Mouse (Mus musculus): ENCODE data around the gene 9530077C05Rik. TPM values are rescaled to one million over a fixed set of nuclear protein-coding genes. Genes with fewer than 3 reads are reported as not detected.

Gene 9530077C05Rik
- polyA plus RNA-seq (2014; fragmentation: Nextera tagmentation; extraction: Ambion mirVana), result 4.9 and 5.6 TPM in 2 replicates

- ATAC-seq (ENCODE audit: insufficient read depth) (peak; percentile 99), DNase-seq (peak; percentile 98)
- peak; percentile 97 for TF ChIP-seq CTCF (IDR thresholded peaks at IDR 0.05; ENCODE audit: low read depth)
- Histone ChIP-seq H3K9ac (peak within 1 kb of the TSS; percentile 62), H3K4me3 (ENCODE audit: low read depth, low read length) (peak within 1 kb of the TSS; percentile 52), H3K9me3 (ENCODE audit: low read depth, low read length) (no peaks in the 10 kb centered on the region), H3K4me2 (peak within 1 kb of the TSS; percentile 82), H3K4me1 (ENCODE audit: insufficient read depth) (no peaks in the 10 kb centered on the region), H3K27me3 (ENCODE audit: insufficient read depth, low read length) (no peaks in the 10 kb centered on the region), H3K27ac (ENCODE audit: low read depth) (no peak within 1 kb of the TSS), H3K36me3 (ENCODE audit: insufficient read depth) (no peaks in the 10 kb centered on the region)
- under 1% methylated on average over 43 of the region's 43 CpGs for WGBS
Observed at GRCm38 (mm10) chr9:22411002-22411857, at the start of gene 9530077C05Rik. Gene 9530077C05Rik, plus strand, starts transcription at chr9:22411513.

- Histone ChIP-seq H3K4me1 (ENCODE audit: insufficient read depth) (no peaks in the 10 kb centered on the region), H3K27ac (ENCODE audit: low read depth) (no peak overlapping the region), H3K4me3 (ENCODE audit: low read depth, low read length) (no peak overlapping the region), H3K36me3 (ENCODE audit: insufficient read depth) (peaks cover 94% of the 10 kb centered on the region), H3K9me3 (ENCODE audit: low read depth, low read length) (no peaks in the 10 kb centered on the region), H3K9ac (no peak overlapping the region), H3K4me2 (no peak overlapping the region), H3K27me3 (ENCODE audit: insufficient read depth, low read length) (no peaks in the 10 kb centered on the region)
- 90% methylated on average over 2 of the region's 2 CpGs for WGBS
- DNase-seq (no peak), ATAC-seq (ENCODE audit: insufficient read depth) (no peak)
- TF ChIP-seq CTCF (IDR thresholded peaks at IDR 0.05; ENCODE audit: low read depth), result no peak
Observed at GRCm38 (mm10) chr9:22366221-22366620, 45.1 kb upstream of the 9530077C05Rik start.

GRCm38 (mm10) chr9:22366621-22367020 is 44.7 kb upstream of the 9530077C05Rik start:
- Histone ChIP-seq H3K27ac (ENCODE audit: low read depth) (no peak overlapping the region), H3K4me2 (no peak overlapping the region), H3K9ac (no peak overlapping the region), H3K4me3 (ENCODE audit: low read depth, low read length) (no peak overlapping the region), H3K4me1 (ENCODE audit: insufficient read depth) (no peaks in the 10 kb centered on the region), H3K36me3 (ENCODE audit: insufficient read depth) (peaks cover 94% of the 10 kb centered on the region), H3K27me3 (ENCODE audit: insufficient read depth, low read length) (no peaks in the 10 kb centered on the region), H3K9me3 (ENCODE audit: low read depth, low read length) (no peaks in the 10 kb centered on the region)
- TF ChIP-seq CTCF (IDR thresholded peaks at IDR 0.05; ENCODE audit: low read depth), result no peak
- 89% methylated on average over 10 of the region's 10 CpGs for WGBS
- DNase-seq, result no peak
- no peak for ATAC-seq (ENCODE audit: insufficient read depth)

- no peak overlapping the region for H3K27ac ChIP-seq (ENCODE audit: low read depth)
- DNase-seq (no peak), ATAC-seq (ENCODE audit: insufficient read depth) (no peak)
- no peak for TF ChIP-seq CTCF (IDR thresholded peaks at IDR 0.05; ENCODE audit: low read depth)
- WGBS, result 72% methylated on average over 6 of the region's 6 CpGs
- no peak overlapping the region for H3K4me2 ChIP-seq
- H3K9ac ChIP-seq, result no peak overlapping the region
- no peak overlapping the region for H3K4me3 ChIP-seq (ENCODE audit: low read depth, low read length)
- no peaks in the 10 kb centered on the region for H3K27me3 ChIP-seq (ENCODE audit: insufficient read depth, low read length)
- H3K4me1 ChIP-seq (ENCODE audit: insufficient read depth), result no peaks in the 10 kb centered on the region
- peaks cover 94% of the 10 kb centered on the region for H3K36me3 ChIP-seq (ENCODE audit: insufficient read depth)
- no peaks in the 10 kb centered on the region for H3K9me3 ChIP-seq (ENCODE audit: low read depth, low read length)
Observed at GRCm38 (mm10) chr9:22368030-22368429, 43.3 kb upstream of the 9530077C05Rik start.

- whole genome bisulfite sequencing, result 96% methylated on average over 4 of the region's 4 CpGs
- 0 out of 2 replicates have a peak, but pooled peaks have one; percentile 34 for TF ChIP-seq CTCF (IDR thresholded peaks at IDR 0.05; ENCODE audit: low read depth)
- DNase-seq (peak; percentile 63), ATAC-seq (ENCODE audit: insufficient read depth) (no peak)
- no peaks in the 10 kb centered on the region for H3K27me3 ChIP-seq (ENCODE audit: insufficient read depth, low read length)
- H3K9ac ChIP-seq, result no peak overlapping the region
- peaks cover 85% of the 10 kb centered on the region for H3K36me3 ChIP-seq (ENCODE audit: insufficient read depth)
- no peaks in the 10 kb centered on the region for H3K9me3 ChIP-seq (ENCODE audit: low read depth, low read length)
- H3K27ac ChIP-seq (ENCODE audit: low read depth), result no peak overlapping the region
- no peak overlapping the region for H3K4me2 ChIP-seq
- no peaks in the 10 kb centered on the region for H3K4me1 ChIP-seq (ENCODE audit: insufficient read depth)
- H3K4me3 ChIP-seq (ENCODE audit: low read depth, low read length), result no peak overlapping the region
Observed at GRCm38 (mm10) chr9:22372760-22373159, 38.6 kb upstream of the 9530077C05Rik start.

GRCm38 (mm10) chr9:22376086-22376485 is 35.2 kb upstream of the 9530077C05Rik start:
- Histone ChIP-seq H3K27me3 (ENCODE audit: insufficient read depth, low read length) (no peaks in the 10 kb centered on the region), H3K4me2 (no peak overlapping the region), H3K9me3 (ENCODE audit: low read depth, low read length) (no peaks in the 10 kb centered on the region), H3K4me1 (ENCODE audit: insufficient read depth) (no peaks in the 10 kb centered on the region), H3K9ac (no peak overlapping the region), H3K4me3 (ENCODE audit: low read depth, low read length) (no peak overlapping the region), H3K27ac (ENCODE audit: low read depth) (no peak overlapping the region), H3K36me3 (ENCODE audit: insufficient read depth) (peaks cover 85% of the 10 kb centered on the region)
- ATAC-seq (ENCODE audit: insufficient read depth), result no peak
- TF ChIP-seq CTCF (IDR thresholded peaks at IDR 0.05; ENCODE audit: low read depth), result no peak
- DNase-seq, result no peak
- WGBS, result 79% methylated on average over 5 of the region's 5 CpGs

- peaks cover 30% of the 10 kb centered on the region for H3K36me3 ChIP-seq (ENCODE audit: insufficient read depth)
- H3K9me3 ChIP-seq (ENCODE audit: low read depth, low read length), result no peaks in the 10 kb centered on the region
- H3K9ac ChIP-seq, result no peak overlapping the region
- ATAC-seq (ENCODE audit: insufficient read depth), result no peak
- no peaks in the 10 kb centered on the region for H3K27me3 ChIP-seq (ENCODE audit: insufficient read depth, low read length)
- H3K4me2 ChIP-seq, result peak overlapping the region; percentile 46; the same call in 1 of the 2 replicates
- peaks cover 13% of the 10 kb centered on the region for H3K4me1 ChIP-seq (ENCODE audit: insufficient read depth)
- 58% methylated on average over 2 of the region's 2 CpGs for WGBS
- DNase-seq, result no peak
- no peak for TF ChIP-seq CTCF (IDR thresholded peaks at IDR 0.05; ENCODE audit: low read depth)
- H3K27ac ChIP-seq (ENCODE audit: low read depth), result no peak overlapping the region
- H3K4me3 ChIP-seq (ENCODE audit: low read depth, low read length), result peak overlapping the region; percentile 18
Observed at GRCm38 (mm10) chr9:22385890-22386289, 25.4 kb upstream of the 9530077C05Rik start.

All from lung, embryonic 14.5 days (tissue).